Mouse (Mus musculus) liver, postnatal 0 days (tissue): ENCODE data around the gene Ttc19. TPM values are rescaled to one million over a fixed set of nuclear protein-coding genes. Genes with fewer than 3 reads are reported as not detected.

Experiments used
- ATAC-seq: fragments of 200-750 bp; cut with Nextera tagmentation; 2 replicates; pipeline ENCODE4 v1.8.0; 2017; ENCODE audit warnings: mild to moderate bottlenecking, moderate library complexity
- DNase-seq: peaks from one replicate; pipeline ENCODE4 v3.0.0-alpha.2; 2016
- H3K27ac ChIP-seq: fragments of 300-500 bp; sonication (generic); 2 replicates; pipeline ENCODE4 v1.5.1; 2014; ENCODE audit warnings: antibody characterized with exemption, moderate library complexity, mild to moderate bottlenecking, low read depth
- H3K27me3 ChIP-seq: fragments of 300-500 bp; sonication (generic); 2 replicates; pipeline ENCODE4 v1.6.1; 2014; ENCODE audit warnings: low read length, control low read depth, mixed read lengths; ENCODE audit not compliant: insufficient read depth
- H3K36me3 ChIP-seq: fragments of 300-500 bp; sonication (generic); replicated peaks from 2 replicates; pipeline ENCODE4 v1.6.1; 2014; ENCODE audit warnings: mild to moderate bottlenecking, control low read depth, low read length, moderate library complexity, mixed read lengths; ENCODE audit not compliant: insufficient read depth
- H3K4me1 ChIP-seq: fragments of 300-500 bp; sonication (generic); 2 replicates; pipeline ENCODE4 v1.6.1; 2014; ENCODE audit warnings: antibody characterized with exemption, mild to moderate bottlenecking, control low read depth; ENCODE audit not compliant: insufficient read depth
- H3K4me2 ChIP-seq: fragments of 300-500 bp; sonication (generic); 2 replicates; pipeline ENCODE4 v1.6.1; 2014; ENCODE audit warnings: low read depth, mild to moderate bottlenecking, low read length, moderate library complexity, mixed read lengths
- H3K4me3 ChIP-seq: fragments of 300-500 bp; sonication (generic); 2 replicates; pipeline ENCODE4 v1.5.1; 2014; ENCODE audit warnings: low read depth, low read length
- H3K9ac ChIP-seq: fragments of 300-500 bp; sonication (generic); replicated peaks from 2 replicates; pipeline ENCODE4 v1.6.1; 2014; ENCODE audit warnings: mild to moderate bottlenecking, moderate library complexity
- H3K9me3 ChIP-seq: fragments of 300-500 bp; sonication (generic); 2 replicates; pipeline ENCODE4 v1.6.1; 2016; ENCODE audit warnings: mild to moderate bottlenecking, control low read depth, low read length, mixed read lengths
- CTCF ChIP-seq: sonication (generic); IDR thresholded peaks from 2 replicates; pipeline ENCODE4 v1.5.1; 2016; ENCODE audit warnings: antibody characterized with exemption, low read depth
- EP300 ChIP-seq: IDR thresholded peaks from 2 replicates; pipeline ENCODE4 v1.6.1; 2016; ENCODE audit warnings: antibody characterized with exemption, low read depth, mild to moderate bottlenecking
- WGBS: fragments of 180-500 bp; shearing (Covaris S2); extraction: QIAGEN DNeasy Blood & Tissue Kit; methylation state at CpG from one replicate; pipeline ENCODE4 v1.1.7; 2014; ENCODE audit not compliant: insufficient replicate concordance; 5-methylcytosine and 5-hydroxymethylcytosine counted together
- polyA plus RNA-seq: library from polyadenylated mRNA; unstranded; fragments of >200 nt; fragmentation: Nextera tagmentation; extraction: Ambion mirVana; gene quantifications from 2 replicates; pipeline ENCODE4 v1.2.1, GENCODE M21; 2015

Ttc19 gene
- polyA plus RNA-seq, 1 experiment from 2014 or later = 4.9 TPM

GRCm38 (mm10) chr11:62248401-62249244 lies 32.6 kb upstream of the Ttc19 start, which contains the start of gene Adora2b:
Gene Adora2b (plus strand): TSS chr11:62248984.
- peak; percentile 70 for DNase-seq
- Histone ChIP-seq H3K4me3 (peak within 1 kb of the TSS; percentile 60), H3K36me3 (no peaks in the 10 kb centered on the region), H3K27ac (no peak within 1 kb of the TSS), H3K27me3 (peaks cover 41% of the 10 kb centered on the region), H3K9me3 (no peaks in the 10 kb centered on the region), H3K4me2 (peak within 1 kb of the TSS; percentile 97), H3K4me1 (peaks cover 16% of the 10 kb centered on the region), H3K9ac (no peak within 1 kb of the TSS; the same call in 1 of the 2 replicates)
- TF ChIP-seq EP300 (no peak), CTCF (no peak)
- ATAC-seq = peak; percentile 74
- under 1% methylated on average over 60 of the region's 69 CpGs for WGBS

- peaks cover 16% of the 10 kb centered on the region for H3K4me1 ChIP-seq
- peaks cover 41% of the 10 kb centered on the region for H3K27me3 ChIP-seq
- H3K27ac ChIP-seq = no peak overlapping the region
- H3K36me3 ChIP-seq = no peaks in the 10 kb centered on the region
- peak overlapping the region; percentile 97 for H3K4me2 ChIP-seq
- DNase-seq (peak; percentile 20), ATAC-seq (peak; percentile 38; the same call in 1 of the 2 replicates)
- 5% methylated on average over 35 of the region's 35 CpGs for WGBS
- TF ChIP-seq EP300 = no peak
- peak; percentile 30 for TF ChIP-seq CTCF
- H3K4me3 ChIP-seq = peak overlapping the region; percentile 60
- no peak overlapping the region; the same call in 1 of the 2 replicates for H3K9ac ChIP-seq
- no peaks in the 10 kb centered on the region for H3K9me3 ChIP-seq
Measured at GRCm38 (mm10) chr11:62249266-62250037, 31.8 kb upstream of the Ttc19 start.

GRCm38 (mm10) chr11:62251047-62251446 lies 30.2 kb upstream of the Ttc19 start:
- WGBS = 39% methylated on average over 11 of the region's 11 CpGs
- DNase-seq (peak; percentile 21), ATAC-seq (no peak)
- H3K4me3 ChIP-seq = no peak overlapping the region
- H3K4me1 ChIP-seq = peaks cover 16% of the 10 kb centered on the region
- no peak overlapping the region for H3K9ac ChIP-seq
- H3K36me3 ChIP-seq = no peaks in the 10 kb centered on the region
- H3K27me3 ChIP-seq = peaks cover 41% of the 10 kb centered on the region
- H3K9me3 ChIP-seq = no peaks in the 10 kb centered on the region
- no peak overlapping the region for H3K27ac ChIP-seq
- H3K4me2 ChIP-seq = peak overlapping the region; percentile 22; the same call in 1 of the 2 replicates
- TF ChIP-seq EP300 (no peak), CTCF (no peak)

GRCm38 (mm10) chr11:62253380-62253779 lies 27.9 kb upstream of the Ttc19 start:
- peaks cover 32% of the 10 kb centered on the region for H3K27me3 ChIP-seq
- ATAC-seq = no peak
- H3K4me1 ChIP-seq = peaks cover 12% of the 10 kb centered on the region
- H3K9me3 ChIP-seq = no peaks in the 10 kb centered on the region
- TF ChIP-seq CTCF (no peak), EP300 (no peak)
- no peak for DNase-seq
- WGBS = 72% methylated on average over 5 of the region's 5 CpGs
- no peak overlapping the region for H3K4me2 ChIP-seq
- H3K27ac ChIP-seq = no peak overlapping the region
- no peaks in the 10 kb centered on the region for H3K36me3 ChIP-seq
- H3K4me3 ChIP-seq = no peak overlapping the region
- no peak overlapping the region for H3K9ac ChIP-seq

GRCm38 (mm10) chr11:62259214-62259613 lies 22.1 kb upstream of the Ttc19 start:
- H3K27ac ChIP-seq = no peak overlapping the region
- no peaks in the 10 kb centered on the region for H3K4me1 ChIP-seq
- TF ChIP-seq EP300 (no peak), CTCF (no peak)
- H3K9ac ChIP-seq = no peak overlapping the region
- no peaks in the 10 kb centered on the region for H3K9me3 ChIP-seq
- ATAC-seq (no peak), DNase-seq (no peak)
- 0 out of 2 replicates have a peak, but pooled peaks cover 5% of the 10 kb centered on the region for H3K27me3 ChIP-seq
- no peaks in the 10 kb centered on the region for H3K36me3 ChIP-seq
- H3K4me3 ChIP-seq = no peak overlapping the region
- WGBS = 47% methylated on average over 5 of the region's 5 CpGs
- H3K4me2 ChIP-seq = no peak overlapping the region

- H3K9ac ChIP-seq = no peak overlapping the region
- WGBS = 68% methylated on average over 7 of the region's 7 CpGs
- DNase-seq (no peak), ATAC-seq (no peak)
- no peaks in the 10 kb centered on the region for H3K4me1 ChIP-seq
- H3K9me3 ChIP-seq = no peaks in the 10 kb centered on the region
- H3K27ac ChIP-seq = no peak overlapping the region
- H3K27me3 ChIP-seq = 0 out of 2 replicates have a peak, but pooled peaks cover 2% of the 10 kb centered on the region
- no peak overlapping the region for H3K4me2 ChIP-seq
- no peak overlapping the region for H3K4me3 ChIP-seq
- no peaks in the 10 kb centered on the region for H3K36me3 ChIP-seq
- TF ChIP-seq CTCF = no peak
- no peak for TF ChIP-seq EP300
Measured at GRCm38 (mm10) chr11:62263599-62263998, 17.7 kb upstream of the Ttc19 start.
